Mouse (Mus musculus) natural killer cell, adult 2 months (primary cell): ENCODE data around the gene Btbd17.

Source experiments
- DNase-seq, 2 experiments: peaks; one replicate each; pipeline ENCODE4 v3.0.0; 2022; ENCODE audit warnings: low spot score in 2 of 2

Btbd17 gene

GRCm38 (mm10) chr11:114803990-114804389 is 8.2 kb upstream of the Btbd17 start:
- no peak for DNase-seq

- DNase-seq: no peak
Measured at GRCm38 (mm10) chr11:114802540-114803267, 7.0 kb upstream of the Btbd17 start.

GRCm38 (mm10) chr11:114801906-114802305 is 6.2 kb upstream of the Btbd17 start:
- no peak for DNase-seq

- DNase-seq: no peak
Measured at GRCm38 (mm10) chr11:114798624-114799023, 2.9 kb upstream of the Btbd17 start, which contains the start of gene Gpr142. Gene Gpr142, plus strand, starts transcription at chr11:114798924.

- DNase-seq: no peak
Measured at GRCm38 (mm10) chr11:114797981-114798380, 2.2 kb upstream of the Btbd17 start.

GRCm38 (mm10) chr11:114797176-114797575 is 1.4 kb upstream of the Btbd17 start:
- no peak for DNase-seq

- no peak for DNase-seq
Measured at GRCm38 (mm10) chr11:114795231-114795746, 456 bp downstream of the Btbd17 start.

- DNase-seq: no peak
Measured at GRCm38 (mm10) chr11:114794691-114795090, 1.1 kb downstream of the Btbd17 start.

- no peak for DNase-seq
Measured at GRCm38 (mm10) chr11:114793868-114794545, 1.7 kb downstream of the Btbd17 start.

- no peak for DNase-seq
Measured at GRCm38 (mm10) chr11:114792931-114793494, 2.7 kb downstream of the Btbd17 start.

GRCm38 (mm10) chr11:114791891-114792411 is 3.8 kb downstream of the Btbd17 start:
- DNase-seq: no peak

GRCm38 (mm10) chr11:114791351-114791889 is 4.3 kb downstream of the Btbd17 start:
- DNase-seq: no peak

GRCm38 (mm10) chr11:114790841-114791240 is 4.9 kb downstream of the Btbd17 start:
- no peak for DNase-seq

- DNase-seq: no peak
Measured at GRCm38 (mm10) chr11:114790171-114790570, 5.6 kb downstream of the Btbd17 start.

- no peak for DNase-seq
Measured at GRCm38 (mm10) chr11:114789716-114790115, 6.0 kb downstream of the Btbd17 start.

- peak; percentile 69 to 79 for DNase-seq
Measured at GRCm38 (mm10) chr11:114789061-114789714, 6.6 kb downstream of the Btbd17 start.

GRCm38 (mm10) chr11:114787611-114788010 is 8.1 kb downstream of the Btbd17 start:
- no peak for DNase-seq

GRCm38 (mm10) chr11:114786326-114786725 is 9.4 kb downstream of the Btbd17 start:
- DNase-seq: peak in 1 of 2 experiments; percentile 28

GRCm38 (mm10) chr11:114785892-114786291 is 9.9 kb downstream of the Btbd17 start:
- DNase-seq: no peak

GRCm38 (mm10) chr11:114780076-114780475 is 15.7 kb downstream of the Btbd17 start:
- DNase-seq: no peak

GRCm38 (mm10) chr11:114771896-114772295 is 23.8 kb downstream of the Btbd17 start:
- DNase-seq: no peak
